Mouse (Mus musculus) right cerebral cortex, postnatal 4 days (tissue): ENCODE measurements around the gene Bglap3.
A peak's percentile ranks its signal among the peaks of the same experiment; 100 is the strongest.

Source experiments
- DNase-seq: peaks from one replicate; pipeline ENCODE4 v3.0.0-alpha.2; 2022

Bglap3 gene

GRCm38 (mm10) chr3:88334902-88335435 lies 37.6 kb downstream of the Bglap3 start:
- no peak for DNase-seq

DNA sequence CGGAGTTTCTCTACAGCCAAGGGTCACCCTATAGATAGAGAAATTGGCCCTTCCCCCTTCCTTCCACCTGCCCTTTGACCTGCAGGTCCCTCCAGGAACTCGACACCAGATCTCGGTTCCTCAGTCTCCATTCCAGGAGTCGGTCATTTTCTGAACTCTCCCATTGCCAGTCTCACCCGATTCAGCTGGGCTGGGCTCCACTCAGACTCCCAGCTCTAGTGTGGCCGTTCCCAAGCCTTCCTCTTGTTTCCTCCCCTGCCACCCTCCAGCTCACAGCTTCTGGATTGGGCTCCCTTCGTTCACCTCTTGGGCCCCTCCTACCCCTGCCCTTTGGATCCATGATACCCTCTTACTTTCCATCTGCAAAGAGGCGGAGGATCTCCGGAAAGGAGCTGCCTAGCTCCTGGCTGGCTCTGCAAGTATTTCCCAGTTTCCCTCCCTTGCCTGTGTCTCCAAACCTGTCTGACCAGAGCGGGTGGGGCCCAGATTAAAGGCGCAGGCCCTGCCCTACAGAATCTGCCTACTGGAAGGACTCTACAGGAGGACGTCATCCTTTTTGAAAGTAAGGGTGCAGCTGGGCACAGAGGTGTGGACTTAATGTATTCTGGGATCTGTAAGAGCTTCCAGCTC lies 38.4 kb downstream of the Bglap3 start:
- no peak for DNase-seq

DNA sequence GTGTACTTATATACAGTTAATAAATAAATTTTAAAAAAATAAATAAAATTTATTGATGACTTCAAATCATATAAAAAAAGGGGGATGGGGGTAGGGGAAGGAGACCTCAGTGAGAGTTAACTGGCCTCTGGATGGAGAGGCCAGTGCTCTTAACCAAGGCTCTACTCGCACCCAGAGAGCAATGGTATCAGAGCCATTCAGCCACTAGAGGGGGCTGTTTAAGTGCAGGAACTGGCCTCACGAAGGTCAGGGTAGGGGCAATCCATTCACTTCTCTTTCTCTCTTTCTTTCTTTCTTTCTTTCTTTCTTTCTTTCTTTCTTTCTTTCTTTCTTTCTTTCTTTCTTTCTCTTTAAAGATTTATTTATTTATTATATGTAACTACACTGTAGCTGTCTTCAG lies 41.3 kb downstream of the Bglap3 start:
- DNase-seq: no peak

GRCm38 (mm10) chr3:88328956-88329355 lies 43.6 kb downstream of the Bglap3 start:
- no peak for DNase-seq

GRCm38 (mm10) chr3:88324951-88325405 lies 47.6 kb downstream of the Bglap3 start, which contains the start of gene Glmp:
TSS of gene Glmp (plus strand) at chr3:88325023.
- DNase-seq: peak; percentile 57
